Mouse (Mus musculus): ENCODE data around the gene Gas7. TPM values are rescaled to one million over a fixed set of nuclear protein-coding genes. Genes with fewer than 3 reads are reported as not detected.

Gene Gas7
- polyA plus RNA-seq, 1 experiment = 14.3 TPM

- H3K4me1 ChIP-seq (ENCODE audit: control insufficient read depth, insufficient read depth, low read length) = no peaks in the 10 kb centered on the region
- no peak overlapping the region for H3K4me3 ChIP-seq (replicated peaks; ENCODE audit: extremely low read depth, low read depth, low read length)
- TF ChIP-seq CTCF (IDR thresholded peaks at IDR 0.05; ENCODE audit: insufficient read depth, low read length) = no peak
- no peak for TF ChIP-seq POLR2A (IDR thresholded peaks at IDR 0.05; ENCODE audit: borderline replicate concordance, extremely low read depth, low read depth, low read length)
- WGBS = 85% methylated on average over 8 of the region's 8 CpGs
- DNase-seq = no peak
Observed at GRCm38 (mm10) chr11:67661465-67661864, 206.2 kb downstream of the Gas7 start.

GRCm38 (mm10) chr11:67663437-67663836 is 208.2 kb downstream of the Gas7 start:
- Histone ChIP-seq H3K4me1 (ENCODE audit: control insufficient read depth, insufficient read depth, low read length) (peaks cover 9% of the 10 kb centered on the region), H3K4me3 (replicated peaks; ENCODE audit: extremely low read depth, low read depth, low read length) (no peak overlapping the region)
- 97% methylated on average over 4 of the region's 4 CpGs for WGBS
- TF ChIP-seq CTCF (IDR thresholded peaks at IDR 0.05; ENCODE audit: insufficient read depth, low read length) (no peak), POLR2A (IDR thresholded peaks at IDR 0.05; ENCODE audit: borderline replicate concordance, extremely low read depth, low read depth, low read length) (no peak)
- no peak for DNase-seq

GRCm38 (mm10) chr11:67664261-67664660 is 209.0 kb downstream of the Gas7 start:
- Histone ChIP-seq H3K4me3 (replicated peaks; ENCODE audit: extremely low read depth, low read depth, low read length) (no peak overlapping the region), H3K4me1 (ENCODE audit: control insufficient read depth, insufficient read depth, low read length) (peaks cover 9% of the 10 kb centered on the region)
- no peak for TF ChIP-seq POLR2A (IDR thresholded peaks at IDR 0.05; ENCODE audit: borderline replicate concordance, extremely low read depth, low read depth, low read length)
- TF ChIP-seq CTCF (IDR thresholded peaks at IDR 0.05; ENCODE audit: insufficient read depth, low read length) = no peak
- WGBS = 95% methylated on average over 3 of the region's 3 CpGs
- DNase-seq = no peak

GRCm38 (mm10) chr11:67664918-67665317 is 209.7 kb downstream of the Gas7 start:
- WGBS = 88% methylated on average over 6 of the region's 6 CpGs
- Histone ChIP-seq H3K4me1 (ENCODE audit: control insufficient read depth, insufficient read depth, low read length) (peaks cover 9% of the 10 kb centered on the region), H3K4me3 (replicated peaks; ENCODE audit: extremely low read depth, low read depth, low read length) (no peak overlapping the region)
- TF ChIP-seq CTCF (IDR thresholded peaks at IDR 0.05; ENCODE audit: insufficient read depth, low read length) (no peak), POLR2A (IDR thresholded peaks at IDR 0.05; ENCODE audit: borderline replicate concordance, extremely low read depth, low read depth, low read length) (no peak)
- DNase-seq = no peak

DNA sequence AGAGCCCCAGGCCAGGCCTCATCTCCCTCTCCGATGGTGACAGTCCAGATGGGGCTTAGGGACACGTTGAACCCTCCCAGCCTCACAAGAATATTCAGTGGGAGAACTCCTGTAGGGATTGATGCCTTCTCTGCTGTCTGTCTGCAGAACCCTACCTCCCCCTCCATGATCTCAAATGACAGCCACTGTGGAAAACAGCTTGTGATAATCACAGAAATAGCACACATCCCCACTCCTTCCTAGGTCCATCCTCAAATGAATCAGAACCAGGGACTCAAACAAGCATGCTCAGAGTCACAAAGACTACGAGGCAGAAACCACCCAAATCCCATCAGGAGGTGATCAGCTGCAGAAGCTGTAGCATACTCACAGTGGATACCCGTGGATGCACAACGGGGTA is 210.9 kb downstream of the Gas7 start:
- DNase-seq = no peak
- H3K4me1 ChIP-seq (ENCODE audit: control insufficient read depth, insufficient read depth, low read length) = peaks cover 9% of the 10 kb centered on the region
- TF ChIP-seq CTCF (IDR thresholded peaks at IDR 0.05; ENCODE audit: insufficient read depth, low read length) (no peak), POLR2A (IDR thresholded peaks at IDR 0.05; ENCODE audit: borderline replicate concordance, extremely low read depth, low read depth, low read length) (no peak)
- 79% methylated on average over 5 of the region's 5 CpGs for WGBS
- H3K4me3 ChIP-seq (replicated peaks; ENCODE audit: extremely low read depth, low read depth, low read length) = no peak overlapping the region

GRCm38 (mm10) chr11:67667531-67668332 is 212.5 kb downstream of the Gas7 start:
- peaks cover 9% of the 10 kb centered on the region for H3K4me1 ChIP-seq (ENCODE audit: control insufficient read depth, insufficient read depth, low read length)
- WGBS = 53% methylated on average over 13 of the region's 13 CpGs
- DNase-seq = peak; percentile 62
- H3K4me3 ChIP-seq (replicated peaks; ENCODE audit: extremely low read depth, low read depth, low read length) = no peak overlapping the region
- TF ChIP-seq POLR2A (IDR thresholded peaks at IDR 0.05; ENCODE audit: borderline replicate concordance, extremely low read depth, low read depth, low read length) = no peak
- TF ChIP-seq CTCF (IDR thresholded peaks at IDR 0.05; ENCODE audit: insufficient read depth, low read length) = no peak

DNA sequence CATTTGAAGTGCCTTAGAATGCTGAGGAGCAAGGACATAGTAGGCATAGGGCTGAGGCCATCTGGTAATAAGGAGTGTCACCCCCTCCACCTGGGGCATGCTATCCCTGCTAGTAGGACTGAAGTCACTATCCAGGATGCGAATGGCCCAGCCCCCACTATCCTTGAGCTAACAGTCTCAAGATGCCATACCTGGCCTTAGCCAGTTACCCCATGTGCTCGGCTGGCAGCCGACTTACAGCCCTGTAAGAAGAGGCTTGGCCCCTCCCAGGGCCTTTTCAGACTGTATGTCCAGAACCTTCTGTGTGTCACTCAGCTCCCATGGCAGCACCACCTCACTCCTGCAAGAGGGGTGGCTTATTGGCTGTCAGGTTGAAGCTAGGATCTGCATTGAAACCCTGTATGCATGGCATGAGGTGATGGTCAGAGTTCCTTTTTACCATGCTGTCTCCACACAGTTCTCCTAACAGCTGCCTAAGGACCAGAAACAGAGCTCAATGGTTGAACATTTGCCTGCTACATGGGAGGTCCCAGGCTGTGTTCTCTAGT is 213.3 kb downstream of the Gas7 start:
- TF ChIP-seq POLR2A (IDR thresholded peaks at IDR 0.05; ENCODE audit: borderline replicate concordance, extremely low read depth, low read depth, low read length) = no peak
- TF ChIP-seq CTCF (IDR thresholded peaks at IDR 0.05; ENCODE audit: insufficient read depth, low read length) = no peak
- DNase-seq = no peak
- peaks cover 9% of the 10 kb centered on the region for H3K4me1 ChIP-seq (ENCODE audit: control insufficient read depth, insufficient read depth, low read length)
- H3K4me3 ChIP-seq (replicated peaks; ENCODE audit: extremely low read depth, low read depth, low read length) = no peak overlapping the region
- WGBS = 83% methylated on average over 3 of the region's 3 CpGs

GRCm38 (mm10) chr11:67670031-67670430 is 214.8 kb downstream of the Gas7 start:
- WGBS = 97% methylated on average over 6 of the region's 6 CpGs
- Histone ChIP-seq H3K4me3 (replicated peaks; ENCODE audit: extremely low read depth, low read depth, low read length) (no peak overlapping the region), H3K4me1 (ENCODE audit: control insufficient read depth, insufficient read depth, low read length) (peaks cover 9% of the 10 kb centered on the region)
- TF ChIP-seq CTCF (IDR thresholded peaks at IDR 0.05; ENCODE audit: insufficient read depth, low read length) = no peak
- TF ChIP-seq POLR2A (IDR thresholded peaks at IDR 0.05; ENCODE audit: borderline replicate concordance, extremely low read depth, low read depth, low read length) = no peak
- no peak for DNase-seq

- Histone ChIP-seq H3K4me1 (ENCODE audit: control insufficient read depth, insufficient read depth, low read length) (peaks cover 13% of the 10 kb centered on the region), H3K4me3 (replicated peaks; ENCODE audit: extremely low read depth, low read depth, low read length) (no peak overlapping the region)
- no peak for DNase-seq
- 69% methylated on average over 5 of the region's 5 CpGs for WGBS
- TF ChIP-seq CTCF (IDR thresholded peaks at IDR 0.05; ENCODE audit: insufficient read depth, low read length) = no peak
- no peak for TF ChIP-seq POLR2A (IDR thresholded peaks at IDR 0.05; ENCODE audit: borderline replicate concordance, extremely low read depth, low read depth, low read length)
Observed at GRCm38 (mm10) chr11:67672140-67672539, 216.9 kb downstream of the Gas7 start.

Data from lung, adult 2 months (tissue).